Mouse (Mus musculus) kidney, postnatal 36 days (tissue): ENCODE results near the gene Olfr1234.

Source experiments
- DNase-seq, 2 experiments: peaks; one replicate each; pipeline ENCODE4 v3.0.0; 2021 to 2022; ENCODE audit warnings: mixed read lengths in 2 of 2

The Olfr1234 gene

GRCm38 (mm10) chr2:89364765-89365164 lies at the start of gene Olfr1234:
TSS of gene Olfr1234 (minus strand) at chr2:89364865.
- DNase-seq: no peak

DNA sequence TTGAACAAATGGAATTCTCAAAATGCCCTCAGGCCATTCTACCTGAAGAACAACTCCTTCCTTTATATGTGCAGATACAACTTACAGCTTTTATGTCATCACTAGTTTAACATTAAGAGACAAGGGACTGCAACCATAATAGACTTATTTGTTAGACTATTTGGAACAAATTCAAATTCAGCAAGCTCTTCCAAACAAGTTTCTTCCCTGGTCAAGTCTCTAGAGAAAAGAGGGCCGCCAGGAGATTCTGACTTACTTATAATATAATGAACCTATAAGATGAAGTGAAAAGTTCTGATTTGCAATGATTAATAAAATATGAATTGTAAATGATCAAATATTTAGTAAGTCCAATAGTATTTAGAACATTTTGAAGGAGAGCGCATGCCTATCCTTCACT lies 44.9 kb upstream of the Olfr1234 start, which contains the start of gene Olfr1238:
Gene Olfr1238 (minus strand): TSS at position 101 of the 400 bp plus-strand sequence.
- DNase-seq: no peak

- DNase-seq: no peak
Observed at GRCm38 (mm10) chr2:89400882-89401281, 36.2 kb upstream of the Olfr1234 start.

DNA sequence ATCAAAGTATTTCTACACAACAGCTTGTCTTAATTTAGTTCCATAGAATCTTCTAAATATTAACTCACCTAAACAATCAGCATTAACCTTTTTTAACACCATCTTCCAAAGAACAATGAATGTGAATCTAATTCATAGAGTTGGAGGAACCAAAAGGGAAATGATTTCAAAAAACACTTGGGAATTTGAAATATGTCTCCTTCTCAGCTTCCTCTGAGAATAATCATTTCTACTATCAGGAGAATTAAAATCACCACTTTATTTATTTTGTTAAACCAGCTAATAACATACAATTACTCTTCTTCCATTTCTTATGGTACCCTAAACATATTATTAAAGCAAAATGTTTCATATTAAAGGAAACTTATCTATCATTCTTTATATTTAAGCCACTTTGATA lies 22.4 kb downstream of the Olfr1234 start, which contains the start of gene Olfr1233:
Gene Olfr1233 (minus strand): TSS at position 101 of the 400 bp plus-strand sequence.
- no peak for DNase-seq

- no peak for DNase-seq
Observed at GRCm38 (mm10) chr2:89329575-89329974, 35.1 kb downstream of the Olfr1234 start, which contains the start of gene Olfr1232. TSS of gene Olfr1232 (minus strand) at chr2:89329675.
